Mouse (Mus musculus) MEL (cell line): ENCODE measurements around the gene Hist1h1e.
"Not testable (repeated sequence)": the region's sequence is repeated elsewhere in the genome, so short reads cannot be mapped to it uniquely, and the experiment has no call there.

Source experiments
- CHD2 ChIP-seq: IDR thresholded peaks from 2 replicates; pipeline ENCODE4 v1.6.1; 2011; ENCODE audit warnings: low read length, improper control_type of control experiment
- CTCF ChIP-seq, 3 experiments: IDR thresholded peaks in 2 of 3; conservative IDR thresholded peaks in 1 of 3; 2 replicates each; pipeline ENCODE4 v1.5.1; 2011 to 2012; ENCODE audit warnings: low read length in 3 of 3, low read depth in 2 of 3, mild to moderate bottlenecking in 2 of 3, improper control_type of control experiment in 1 of 3, inconsistent platforms in 1 of 3, mixed read lengths in 1 of 3, moderate library complexity in 1 of 3; ENCODE audit not compliant: control insufficient read depth in 1 of 3, insufficient read depth in 1 of 3, poor library complexity in 1 of 3, severe bottlenecking in 1 of 3
- ELF1 ChIP-seq: IDR thresholded peaks from 2 replicates; pipeline ENCODE4 v1.6.1; 2014; ENCODE audit warnings: low read depth, mild to moderate bottlenecking, inconsistent platforms, low read length, improper control_type of control experiment, moderate library complexity
- GATA1 ChIP-seq: IDR thresholded peaks from 2 replicates; pipeline ENCODE4 v1.6.1; 2011; ENCODE audit warnings: low read depth, low read length, improper control_type of control experiment
- RAD21 ChIP-seq: IDR thresholded peaks from 2 replicates; pipeline ENCODE4 v1.6.1; 2011; ENCODE audit warnings: mild to moderate bottlenecking, low read depth, low read length, improper control_type of control experiment
- ZNF384 ChIP-seq: IDR thresholded peaks from 2 replicates; pipeline ENCODE4 v1.6.1; 2012; ENCODE audit warnings: low read depth, mild to moderate bottlenecking, inconsistent platforms, low read length, improper control_type of control experiment

GRCm38 (mm10) chr13:23585442-23586098 lies 36.8 kb downstream of the Hist1h1e start:
- TF ChIP-seq RAD21; CHD2; ELF1; ZNF384; GATA1; CTCF (IDR thresholded peaks at IDR 0.05 in 2 of 3, conservative IDR thresholded peaks at IDR 0.05 in 1 of 3; ENCODE audit: control insufficient read depth in 1 of 3, insufficient read depth in 1 of 3, low read depth in 2 of 3, low read length in 3 of 3, poor library complexity in 1 of 3, severe bottlenecking in 1 of 3): not testable (repeated sequence)
